In genomic region chr3:20033761-20034718, GRCm38 (mm10) we compare ENCODE assay signal across 8 mouse cellular contexts. TPM values are rescaled to one million over a fixed set of nuclear protein-coding genes. Genes with fewer than 3 reads are reported as not detected.
A peak's percentile ranks its signal among the peaks of the same experiment; 100 is the strongest.
DNase-seq lines count a peak whose midpoint lies in the region; ATAC-seq and TF ChIP-seq lines count a peak whose summit lies in the region.

No protein-coding gene starts in this region.

- peaks cover 0 to 34% of the 10 kb centered on the region in 2 experiments; a peak in 3 of 4 replicates for H3K36me3 ChIP-seq in MEL (ENCODE audit: control insufficient read depth in 1 of 2, insufficient read depth in 2 of 2, low read length in 2 of 2)
- H3K36me3 ChIP-seq in hindbrain, embryonic 15.5 days = no peaks in the 10 kb centered on the region
- H3K36me3 ChIP-seq in liver, embryonic 14.5 days (replicated peaks; ENCODE audit: control insufficient read depth, insufficient read depth, low read depth) = no peaks in the 10 kb centered on the region

- no peak for TF ChIP-seq CTCF in gastrocnemius, adult 2 months (IDR thresholded peaks at IDR 0.05)
- no peak for TF ChIP-seq CTCF in MEL (IDR thresholded peaks at IDR 0.05 in 2 of 3, conservative IDR thresholded peaks at IDR 0.05 in 1 of 3; ENCODE audit: control insufficient read depth in 1 of 3, insufficient read depth in 1 of 3, low read depth in 2 of 3, low read length in 3 of 3, poor library complexity in 1 of 3, severe bottlenecking in 1 of 3)
- no peak for TF ChIP-seq CTCF in liver, embryonic 14.5 days (IDR thresholded peaks at IDR 0.05; ENCODE audit: low read depth)

- no peaks in the 10 kb centered on the region for H3K9me3 ChIP-seq in MEL (replicated peaks; ENCODE audit: insufficient read depth, low read length)
- no peaks in the 10 kb centered on the region for H3K9me3 ChIP-seq in hindbrain, embryonic 15.5 days
- H3K9me3 ChIP-seq in liver, embryonic 14.5 days (ENCODE audit: control insufficient read depth, low read length) = no peaks in the 10 kb centered on the region

- 15% methylated on average over 10 of the region's 10 CpGs for WGBS in hindbrain, embryonic 15.5 days
- 10% methylated on average over 10 of the region's 10 CpGs for whole genome bisulfite sequencing in liver, embryonic 14.5 days (ENCODE audit: insufficient replicate concordance)

- peak overlapping the region; percentile 79 for H3K9ac ChIP-seq in MEL (ENCODE audit: control insufficient read depth, low read depth, low read length, poor library complexity, severe bottlenecking)
- peak overlapping the region; percentile 62 for H3K9ac ChIP-seq in hindbrain, embryonic 15.5 days
- peak overlapping the region; percentile 68 for H3K9ac ChIP-seq in liver, embryonic 14.5 days (replicated peaks)

- peaks cover 11% of the 10 kb centered on the region for H3K79me2 ChIP-seq in MEL (ENCODE audit: control insufficient read depth, insufficient read depth, low read length, poor library complexity)

- ATAC-seq in hindbrain, embryonic 15.5 days (ENCODE audit: low FRiP score, low read depth) = no peak; the same call in 1 of the 2 replicates
- no peak for ATAC-seq in liver, embryonic 14.5 days (ENCODE audit: insufficient read depth)
- no peak for ATAC-seq in inflammation-experienced regulatory T-cells, adult 6 months

- H3K27ac ChIP-seq in gastrocnemius, adult 2 months = peak overlapping the region; percentile 92
- peak overlapping the region; percentile 41 for H3K27ac ChIP-seq in MEL (ENCODE audit: control insufficient read depth, low read depth, low read length)
- peak overlapping the region; percentile 81; the same call in 1 of the 2 replicates for H3K27ac ChIP-seq in hindbrain, embryonic 15.5 days (replicated peaks)
- peak overlapping the region; percentile 52 for H3K27ac ChIP-seq in liver, embryonic 14.5 days

- peak overlapping the region; percentile 80 for H3K4me2 ChIP-seq in hindbrain, embryonic 15.5 days
- H3K4me2 ChIP-seq in liver, embryonic 14.5 days (ENCODE audit: low read depth) = peak overlapping the region; percentile 95

- TF ChIP-seq RAD21 in MEL (IDR thresholded peaks at IDR 0.05; ENCODE audit: low read depth, low read length) = no peak

- H3K4me1 ChIP-seq in MEL (ENCODE audit: control insufficient read depth in 1 of 2, insufficient read depth in 2 of 2, low read length in 2 of 2) = peaks cover 20 to 21% of the 10 kb centered on the region in 2 experiments
- peaks cover 12% of the 10 kb centered on the region for H3K4me1 ChIP-seq in hindbrain, embryonic 15.5 days (replicated peaks)
- peaks cover 10 to 12% of the 10 kb centered on the region in 2 experiments for H3K4me1 ChIP-seq in liver, embryonic 14.5 days (replicated peaks; ENCODE audit: control insufficient read depth in 2 of 2, insufficient read depth in 2 of 2, low read length in 1 of 2)

- no peaks in the 10 kb centered on the region for H3K27me3 ChIP-seq in MEL (ENCODE audit: control insufficient read depth in 1 of 2, insufficient read depth in 2 of 2, low read length in 2 of 2)
- no peaks in the 10 kb centered on the region for H3K27me3 ChIP-seq in hindbrain, embryonic 15.5 days
- no peaks in the 10 kb centered on the region for H3K27me3 ChIP-seq in liver, embryonic 14.5 days (ENCODE audit: control insufficient read depth, insufficient read depth, low read length)

- H3K4me3 ChIP-seq in gastrocnemius, adult 2 months = peak overlapping the region; percentile 84
- peak overlapping the region; percentile 69 for H3K4me3 ChIP-seq in MEL (ENCODE audit: control insufficient read depth in 1 of 2, insufficient read depth in 1 of 2, low read depth in 2 of 2, low read length in 2 of 2)
- H3K4me3 ChIP-seq in hindbrain, embryonic 15.5 days = peak overlapping the region; percentile 87
- peak overlapping the region; percentile 83 to 88 for H3K4me3 ChIP-seq in liver, embryonic 14.5 days (ENCODE audit: insufficient read depth in 1 of 2, low read depth in 2 of 2, low read length in 2 of 2)

- DNase-seq in gastrocnemius, adult 2 months = no peak
- no peak for DNase-seq in gastrocnemius, postnatal 4 days (ENCODE audit: low spot score in 2 of 2)
- DNase-seq in MEL (ENCODE audit: low read depth, low spot score) = peak; percentile 62
- DNase-seq in liver, embryonic 14.5 days (ENCODE audit: low read depth in 3 of 3, low spot score in 3 of 3) = no peak
- no peak for DNase-seq in frontal cortex, adult 2 months (ENCODE audit: extremely low spot score in 1 of 2, low spot score in 1 of 2)
- no peak for DNase-seq in embryo, embryonic 10 days (ENCODE audit: low spot score)

- no peak for TF ChIP-seq EP300 in MEL (IDR thresholded peaks at IDR 0.05; ENCODE audit: low read depth in 1 of 2, low read length in 2 of 2)
- TF ChIP-seq EP300 in liver, embryonic 14.5 days (IDR thresholded peaks at IDR 0.05; ENCODE audit: low read depth) = no peak

- no peak for TF ChIP-seq POLR2A in MEL (IDR thresholded peaks at IDR 0.05; ENCODE audit: control insufficient read depth in 1 of 2, insufficient read depth in 1 of 2, low read depth in 1 of 2, low read length in 2 of 2, poor library complexity in 1 of 2)

- intact Hi-C loops in gastrocnemius, adult 2 months (cut with DNase I) = loop anchor here (1.0 to 5.0 kb wide), 2 partner anchors 118 to 165 kb away; no protein-coding TSS in a partner anchor

TF ChIP-seq in MEL, 35 proteins besides CTCF, POLR2A, EP300 and RAD21:
- peak; percentile 32; the same call in 1 of the 2 replicates for TF ChIP-seq GATA1 (IDR thresholded peaks at IDR 0.05; ENCODE audit: low read depth, low read length)
- no peak for TF ChIP-seq BHLHE40 (IDR thresholded peaks at IDR 0.05; ENCODE audit: borderline replicate concordance, low read depth, low read length)
- peak; percentile 10; the same call in 1 of the 2 replicates for TF ChIP-seq TBP (IDR thresholded peaks at IDR 0.05; ENCODE audit: low read depth, low read length)
- no peak for TF ChIP-seq MAX (IDR thresholded peaks at IDR 0.05; ENCODE audit: low read length)
- no peak for TF ChIP-seq ZNF384 (IDR thresholded peaks at IDR 0.05; ENCODE audit: low read depth, low read length)
- TF ChIP-seq SMC3 (IDR thresholded peaks at IDR 0.05; ENCODE audit: low read depth, low read length) = no peak
TF ChIP-seq in MEL: peak in this region for 2.

RNA-seq across cellular contexts. Expression of gene Hps3, which starts 1.1 kb away (rescaled TPM):
- 1 to 10 TPM; 4.1 to 4.2 TPM for total RNA-seq in gastrocnemius, adult 2 months (2021)
- 1 to 10 TPM; 6.5 to 7.8 TPM for total RNA-seq in gastrocnemius, postnatal 4 days (2021)
- total RNA-seq in MEL (2012; rRNA removed) = 7.0 and 9.2 TPM in 2 replicates
- 10 to 100 TPM in 1 of 2 experiments, not detected in 1; 10.5 TPM for polyA plus RNA-seq in MEL (2012; ENCODE audit: insufficient read depth in 1 of 2, insufficient read length in 2 of 2, low read depth in 1 of 2, low replicate concordance in 2 of 2, missing spikeins in 1 of 2)
- polyA plus RNA-seq in hindbrain, embryonic 15.5 days (2015; fragmentation: Nextera tagmentation; extraction: Ambion mirVana) = 12.9 and 13.7 TPM in 2 replicates
- polyA plus RNA-seq in liver, embryonic 14.5 days (2012; rRNA removed) = 4.7 and 5.6 TPM in 2 replicates
- 4.9 and 5.3 TPM in 2 replicates for polyA plus RNA-seq in liver, embryonic 14.5 days (2014; fragmentation: Nextera tagmentation; extraction: Ambion mirVana)
- 14.4 and 15.6 TPM in 2 replicates for polyA plus RNA-seq in frontal cortex, adult 2 months (2012; rRNA removed)
- 10 to 100 TPM; 20.5 to 37.9 (median 25.7) TPM for polyA plus RNA-seq in inflammation-experienced regulatory T-cells, adult 6 months (2017; shearing (Covaris generic))

RNA-seq across cellular contexts. Expression of gene Hltf, which starts 23.6 kb away (rescaled TPM):
- 1 to 10 TPM; 2.7 to 4.4 TPM for total RNA-seq in gastrocnemius, adult 2 months (2021)
- 10 to 100 TPM in 1 of 2 experiments, 1 to 10 TPM in 1; 9.3 to 12.0 TPM for total RNA-seq in gastrocnemius, postnatal 4 days (2021)
- total RNA-seq in MEL (2012; rRNA removed) = 10.0 and 10.7 TPM in 2 replicates
- 1 to 10 TPM in 1 of 2 experiments, not detected in 1; 9.8 TPM for polyA plus RNA-seq in MEL (2012; ENCODE audit: insufficient read depth in 1 of 2, insufficient read length in 2 of 2, low read depth in 1 of 2, low replicate concordance in 2 of 2, missing spikeins in 1 of 2)
- polyA plus RNA-seq in hindbrain, embryonic 15.5 days (2015; fragmentation: Nextera tagmentation; extraction: Ambion mirVana) = 12.5 and 15.3 TPM in 2 replicates
- 2.5 and 4.5 TPM in 2 replicates for polyA plus RNA-seq in liver, embryonic 14.5 days (2012; rRNA removed)
- polyA plus RNA-seq in liver, embryonic 14.5 days (2014; fragmentation: Nextera tagmentation; extraction: Ambion mirVana) = 9.4 and 13.0 TPM in 2 replicates
- 17.7 and 19.2 TPM in 2 replicates for polyA plus RNA-seq in frontal cortex, adult 2 months (2012; rRNA removed)
- 10 to 100 TPM; 62.5 to 86.2 (median 76.9) TPM for polyA plus RNA-seq in inflammation-experienced regulatory T-cells, adult 6 months (2017; shearing (Covaris generic))

Comparison
In these comparisons a context has a peak if more than half of its experiments do, and no peak if none do; other contexts are left out.
1. H3K27ac ChIP-seq: peak in every context shown above with its lines; median percentile 92 in gastrocnemius, adult 2 months; 81 in hindbrain, embryonic 15.5 days; 52 in liver, embryonic 14.5 days; 41 in MEL.